Mouse (Mus musculus) adrenal gland, adult 18-20 months (tissue): ENCODE results near the gene Ube2l3. TPM values are rescaled to one million over a fixed set of nuclear protein-coding genes. Genes with fewer than 3 reads are reported as not detected.
"Not testable (repeated sequence)": the region's sequence is repeated elsewhere in the genome, so short reads cannot be mapped to it uniquely, and the experiment has no call there.

Source experiments
- DNase-seq, 2 experiments: peaks; one replicate each; pipeline ENCODE4 v3.0.0; 2021 to 2022; ENCODE audit warnings: low spot score in 2 of 2
- long read RNA-seq, 2 experiments: library from polyadenylated mRNA; stranded (forward); transcript quantifications; one replicate each; pipeline ENCODE4 v2.0.0; 2021
- total RNA-seq, 2 experiments: library from RNA; stranded (reverse); gene quantifications; 1 replicate in 1 of 2; 2 replicates in 1 of 2; pipeline ENCODE4 v1.2.3; 2021

Gene Ube2l3
- total RNA-seq, result 100 to 1,000 TPM; 186 to 220 TPM
- long read RNA-seq, experiment 1, transcript Ube2l3-201 (4 exons, 2,609 nt), result major isoform, 50 of 62 reads
- long read RNA-seq, experiment 1, partial matches to known transcripts, result 4 of 62 reads
- long read RNA-seq, experiment 1, other reads (novel, unspliced or antisense), result 5 of 62 reads
- long read RNA-seq, experiment 2, transcript Ube2l3-201 (4 exons, 2,609 nt), result major isoform, 52 of 78 reads
- long read RNA-seq, experiment 2, partial matches to known transcripts, result 7 of 78 reads
- long read RNA-seq, experiment 2, other reads (novel, unspliced or antisense), result 17 of 78 reads

DNA sequence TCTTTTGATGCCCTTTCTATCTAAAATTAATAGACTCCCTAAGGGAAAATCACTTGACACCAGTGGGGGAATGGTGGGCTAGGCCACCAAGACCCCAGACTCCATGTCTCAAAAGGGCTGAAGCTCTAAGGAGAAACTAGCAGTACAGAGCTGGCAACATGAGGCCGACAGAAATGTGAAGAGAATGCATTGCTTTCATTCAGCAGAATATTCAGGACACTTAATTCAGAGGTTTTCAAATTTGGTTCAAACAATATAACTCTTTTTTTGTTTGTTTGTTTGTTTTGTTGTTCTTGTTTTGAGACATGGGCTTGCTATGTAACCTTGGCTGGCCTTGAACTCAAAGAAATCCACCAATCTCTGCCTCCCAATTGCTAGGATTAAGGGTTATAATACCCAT is at the start of gene Ube2l3:
Gene Ube2l3 (minus strand): TSS at position 101 of the 400 bp plus-strand sequence.
- DNase-seq, result no peak

DNA sequence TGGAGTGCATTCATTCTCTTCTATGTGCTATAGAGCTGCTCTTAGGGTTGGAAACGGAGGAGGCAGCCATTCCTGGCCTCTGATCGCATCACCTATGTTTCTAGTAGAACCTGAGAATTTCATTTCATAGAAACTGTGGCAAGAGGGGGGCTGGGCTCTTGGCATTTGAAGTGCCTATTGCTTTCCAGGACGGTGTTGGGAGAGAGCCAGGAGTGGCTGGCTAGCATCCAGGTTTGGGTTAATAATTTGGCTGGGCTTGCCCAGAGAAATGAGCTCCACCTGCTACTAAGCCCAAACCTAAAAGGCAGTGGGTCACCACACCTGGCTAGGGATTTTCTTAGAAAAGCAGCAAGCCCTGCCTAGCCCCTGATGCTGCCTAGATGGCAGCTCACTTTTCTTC is 49.1 kb upstream of the Ube2l3 start:
- peak; percentile 79 to 80 for DNase-seq

GRCm38 (mm10) chr16:17249135-17249534 is 46.7 kb upstream of the Ube2l3 start:
- DNase-seq, result peak in 1 of 2 experiments; percentile 49

GRCm38 (mm10) chr16:17247727-17248126 is 45.3 kb upstream of the Ube2l3 start:
- no peak for DNase-seq

DNA sequence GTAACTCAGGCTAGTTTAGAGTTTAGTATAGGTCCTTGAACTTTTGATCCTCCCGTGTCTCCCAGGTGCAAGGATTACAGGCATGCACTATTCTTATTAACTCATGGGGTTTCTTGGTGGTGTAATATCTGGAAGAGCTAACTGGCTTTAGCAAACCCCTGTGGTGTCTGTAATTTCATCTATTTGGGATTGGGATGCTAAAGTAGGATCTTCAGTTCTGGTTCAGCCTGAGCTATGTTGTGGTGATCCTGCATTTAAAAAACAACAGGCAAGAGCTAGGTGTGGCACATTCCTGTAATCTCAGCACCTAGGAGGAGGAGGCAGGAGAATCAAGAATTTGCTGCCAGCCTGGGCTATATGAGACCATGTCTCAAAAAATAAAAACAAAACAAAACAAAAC is 42.5 kb upstream of the Ube2l3 start:
- DNase-seq, result no peak

- no peak for DNase-seq
Observed at GRCm38 (mm10) chr16:17243731-17244130, 41.3 kb upstream of the Ube2l3 start.

DNA sequence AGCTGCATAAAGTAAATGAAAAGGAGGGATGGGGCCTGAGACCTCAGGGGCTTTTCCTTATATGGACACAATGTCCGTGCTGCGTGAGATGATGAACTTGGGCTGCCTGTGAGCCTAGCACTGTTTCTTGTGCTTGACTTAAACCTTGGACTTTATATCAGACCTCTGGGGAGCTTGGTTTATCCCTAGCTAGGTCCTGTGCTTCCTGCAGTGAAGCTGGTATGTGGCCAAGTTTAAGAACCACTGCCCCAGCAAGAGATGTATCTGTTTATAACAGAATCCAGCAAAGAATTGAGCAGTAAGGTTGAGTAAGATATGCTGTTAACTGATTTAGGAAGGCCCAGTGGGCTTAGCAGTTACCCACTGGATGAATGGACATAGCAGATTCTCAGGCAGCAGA is 37.0 kb upstream of the Ube2l3 start:
- no peak for DNase-seq

DNA sequence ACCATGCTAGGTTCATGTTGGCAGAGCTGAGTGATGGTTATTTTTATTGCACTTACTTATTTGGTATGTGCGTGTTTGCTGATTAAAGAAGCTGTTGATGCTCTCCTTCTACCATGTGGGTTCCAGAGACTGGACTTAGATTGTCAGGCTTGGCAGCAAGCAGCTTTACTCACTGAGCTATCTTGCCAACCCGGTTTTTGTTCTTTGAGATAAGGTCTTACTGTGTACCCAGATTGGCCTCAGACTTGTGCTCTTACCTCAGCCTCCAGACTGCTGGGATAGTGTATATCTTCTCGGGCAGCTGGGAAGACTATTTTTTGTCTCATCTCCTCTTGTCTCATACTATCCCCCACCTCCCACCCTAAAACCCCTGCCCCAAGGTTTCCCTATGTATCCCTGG is 35.2 kb upstream of the Ube2l3 start:
- no peak for DNase-seq

GRCm38 (mm10) chr16:17234916-17235665 is 32.6 kb upstream of the Ube2l3 start:
- DNase-seq, result no peak

DNA sequence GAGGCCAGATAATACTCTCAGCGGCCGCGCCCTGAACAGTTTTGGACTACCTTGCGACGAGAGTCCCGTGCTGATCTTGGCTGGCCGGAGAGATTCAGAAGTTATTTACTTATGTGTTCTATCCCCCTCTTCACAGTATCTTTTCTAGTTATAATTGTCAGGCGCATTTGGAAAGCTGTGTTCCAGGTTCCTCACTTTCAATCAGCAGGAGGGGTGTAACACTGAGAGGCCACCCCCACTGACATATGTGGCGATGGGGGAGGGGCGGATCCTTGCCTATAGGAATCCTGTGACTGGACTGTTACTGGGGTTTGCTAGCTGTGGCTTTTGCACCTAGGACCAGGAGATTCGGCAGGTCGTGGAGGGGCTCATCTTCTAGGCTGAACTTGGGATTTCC is 32.0 kb upstream of the Ube2l3 start:
- DNase-seq, result no peak

- DNase-seq, result peak in 1 of 2 experiments; percentile 31
Observed at GRCm38 (mm10) chr16:17233702-17234498, 31.5 kb upstream of the Ube2l3 start.

- DNase-seq, result peak; percentile 94 to 95
Observed at GRCm38 (mm10) chr16:17232794-17233701, 30.6 kb upstream of the Ube2l3 start, which contains the start of gene Hic2. Hic2 (plus strand) TSS chr16:17233572.

GRCm38 (mm10) chr16:17231523-17231922 is 29.1 kb upstream of the Ube2l3 start:
- not testable (repeated sequence) for DNase-seq

DNA sequence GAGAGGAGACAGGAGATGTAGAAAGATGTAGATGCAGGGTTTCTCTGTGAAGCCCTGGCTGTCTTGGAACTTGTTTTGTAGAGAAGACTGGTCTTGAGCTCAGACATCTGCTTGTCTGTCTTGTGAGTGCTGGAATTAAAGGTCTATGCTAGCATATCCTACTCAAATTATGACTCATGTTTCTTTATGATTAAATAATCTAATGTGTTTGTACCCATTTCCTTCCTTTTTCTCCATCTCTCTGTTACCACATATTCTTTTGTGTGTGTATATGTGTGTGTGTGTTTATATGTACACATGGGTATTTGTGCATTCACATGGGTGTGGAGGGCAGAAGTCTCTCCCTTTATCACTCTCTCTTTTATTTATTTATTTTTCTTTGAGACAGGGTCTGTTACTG is 24.0 kb upstream of the Ube2l3 start:
- no peak for DNase-seq

DNA sequence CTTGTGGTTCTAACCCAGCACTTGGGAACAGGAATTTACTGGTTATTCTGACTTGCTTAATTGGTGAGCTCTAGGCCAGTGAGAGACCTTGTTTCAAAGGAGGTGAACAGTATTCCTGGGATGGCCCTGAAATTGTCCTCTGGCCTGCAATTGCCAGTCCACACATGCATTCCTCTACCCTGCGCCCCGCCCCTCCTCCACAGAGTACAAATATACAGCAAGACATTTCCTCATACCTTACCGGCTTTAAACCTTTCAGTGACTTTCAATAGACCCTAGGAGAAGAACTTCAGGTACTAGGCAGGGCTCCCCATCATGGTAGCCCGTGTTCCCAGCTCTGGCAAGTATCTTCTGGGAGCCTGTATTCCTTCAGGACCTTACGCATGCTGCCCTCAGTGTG is 23.1 kb upstream of the Ube2l3 start:
- no peak for DNase-seq

DNA sequence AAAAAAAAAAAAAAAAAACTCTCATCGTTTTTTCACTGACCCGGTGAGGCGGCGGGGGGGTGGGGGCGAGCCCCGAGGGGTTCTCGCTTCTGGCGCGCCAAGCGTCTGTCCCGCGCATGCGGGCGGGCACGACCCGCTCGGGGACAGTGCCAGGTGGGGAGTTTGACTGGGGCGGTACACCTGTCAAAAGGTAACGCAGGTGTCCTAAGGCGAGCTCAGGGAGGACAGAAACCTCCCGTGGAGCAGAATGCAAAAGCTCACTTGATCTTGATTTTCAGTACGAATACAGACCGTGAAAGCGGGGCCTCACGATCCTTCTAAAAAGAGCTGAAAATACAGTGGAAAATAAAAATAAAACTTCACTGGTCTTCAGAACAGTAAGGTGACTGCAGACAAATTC is 19.7 kb upstream of the Ube2l3 start:
- peak; percentile 100 for DNase-seq

DNA sequence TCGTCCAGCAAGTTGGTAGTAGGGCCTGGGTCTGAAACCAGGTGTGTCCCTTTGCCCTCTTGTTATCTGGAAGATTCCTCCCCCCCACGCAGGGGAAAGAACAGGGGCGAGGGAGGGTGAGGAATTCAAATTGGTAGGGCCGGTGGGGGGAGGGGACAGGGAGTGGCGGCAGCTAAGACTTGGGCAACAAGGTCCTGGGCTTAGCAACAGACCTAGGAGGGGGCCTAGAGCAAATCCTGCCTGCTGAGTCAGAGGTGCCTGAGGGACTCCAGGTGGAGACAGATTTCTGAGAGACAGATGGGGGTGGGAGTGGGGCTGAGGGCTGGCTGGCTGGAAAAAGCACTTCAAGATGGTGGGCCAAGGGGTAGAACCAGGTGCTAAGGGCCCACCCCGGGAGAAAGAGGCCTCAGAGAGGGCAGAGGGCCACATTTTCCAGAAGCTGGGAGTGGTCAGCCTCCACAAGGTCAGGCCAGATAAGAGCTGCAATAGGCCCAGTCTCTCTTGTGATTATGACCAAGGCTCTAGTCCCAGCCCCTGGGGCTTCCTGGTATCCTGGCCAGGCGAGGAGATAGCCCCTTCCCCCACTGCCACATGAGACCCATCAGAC is 17.8 kb upstream of the Ube2l3 start:
- DNase-seq, result no peak

- DNase-seq, result no peak
Observed at GRCm38 (mm10) chr16:17216934-17217633, 14.6 kb upstream of the Ube2l3 start.
